Mouse (Mus musculus) fibroblast of lung, adult 2 months (primary cell): ENCODE results near the gene Nkg7.
A peak's percentile ranks its signal among the peaks of the same experiment; 100 is the strongest.

Experiments used
- DNase-seq: peaks from one replicate; pipeline ENCODE4 v3.0.0-alpha.2; 2011; ENCODE audit warnings: low read depth

The Nkg7 gene

GRCm38 (mm10) chr7:43447801-43448200 lies 10.9 kb downstream of the Nkg7 start:
- no peak for DNase-seq

- DNase-seq: no peak
These were observed 11.4 kb downstream of the Nkg7 start for GRCm38 (mm10) chr7:43448246-43448645.

- no peak for DNase-seq
These were observed 12.9 kb downstream of the Nkg7 start for GRCm38 (mm10) chr7:43449811-43450210.

GRCm38 (mm10) chr7:43451726-43452125 lies 14.9 kb downstream of the Nkg7 start:
- DNase-seq: no peak

GRCm38 (mm10) chr7:43452609-43453008 lies 15.7 kb downstream of the Nkg7 start:
- no peak for DNase-seq

GRCm38 (mm10) chr7:43453599-43454355 lies 16.9 kb downstream of the Nkg7 start:
- DNase-seq: no peak

- no peak for DNase-seq
These were observed 17.5 kb downstream of the Nkg7 start for GRCm38 (mm10) chr7:43454371-43454770.

- DNase-seq: no peak
These were observed 26.0 kb downstream of the Nkg7 start, which contains the start of gene Vsig10l for GRCm38 (mm10) chr7:43462851-43463250. TSS of gene Vsig10l (plus strand) at chr7:43463151.

GRCm38 (mm10) chr7:43463976-43464375 lies 27.1 kb downstream of the Nkg7 start:
- DNase-seq: no peak

- no peak for DNase-seq
These were observed 28.0 kb downstream of the Nkg7 start for GRCm38 (mm10) chr7:43464864-43465343.

- DNase-seq: peak; percentile 83
These were observed 28.6 kb downstream of the Nkg7 start for GRCm38 (mm10) chr7:43465344-43466098.

- DNase-seq: no peak
These were observed 29.3 kb downstream of the Nkg7 start for GRCm38 (mm10) chr7:43466099-43466694.

GRCm38 (mm10) chr7:43470373-43470772 lies 33.5 kb downstream of the Nkg7 start:
- no peak for DNase-seq

- DNase-seq: no peak
These were observed 38.8 kb downstream of the Nkg7 start for GRCm38 (mm10) chr7:43475706-43476105.

GRCm38 (mm10) chr7:43476376-43476775 lies 39.5 kb downstream of the Nkg7 start:
- DNase-seq: no peak

- peak; percentile 63 for DNase-seq
These were observed 44.3 kb downstream of the Nkg7 start for GRCm38 (mm10) chr7:43481191-43481590.

GRCm38 (mm10) chr7:43482090-43482716 lies 45.3 kb downstream of the Nkg7 start:
- no peak for DNase-seq

GRCm38 (mm10) chr7:43483236-43483635 lies 46.4 kb downstream of the Nkg7 start:
- DNase-seq: no peak
